16 mouse cellular contexts compared by ENCODE assay signal in the genomic region with DNA sequence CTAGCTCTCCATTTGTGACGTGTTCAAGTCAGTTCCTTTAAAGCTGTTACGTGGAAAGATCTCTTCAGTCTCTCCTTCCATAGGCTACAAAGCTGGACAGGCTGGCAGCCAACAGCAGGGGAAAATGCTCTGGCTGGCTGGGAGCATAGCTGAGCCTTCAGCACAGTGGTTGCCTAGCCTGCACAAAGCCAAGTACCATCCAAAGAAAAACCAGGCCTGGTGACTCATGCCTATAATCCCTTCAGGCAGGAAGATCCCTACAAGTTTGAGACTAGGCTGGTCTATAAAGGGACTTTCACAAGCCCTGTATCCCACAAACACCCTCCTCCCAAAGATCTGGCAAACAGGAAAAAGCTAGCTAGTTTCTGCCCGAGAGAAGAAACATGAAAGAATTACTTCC. TPM values are rescaled to one million over a fixed set of nuclear protein-coding genes. Genes with fewer than 3 reads are reported as not detected.
DNase-seq lines count a peak whose midpoint lies in the region; ATAC-seq lines count a peak whose summit lies in the region.
"Had no signal": no experiment of that assay in that cellular context is flagged by ENCODE, and none has a peak within 500 bp of the region (broad histone marks: within the 10 kb centered on the region; RNA-seq: fewer than 3 reads in every experiment).

No protein-coding gene starts in this region.

- no peak overlapping the region for H3K4me2 ChIP-seq in heart, embryonic 11.5 days

- H3K36me3 ChIP-seq in heart, embryonic 11.5 days (ENCODE audit: control insufficient read depth, insufficient read depth, low read length), result peaks cover 15% of the 10 kb centered on the region

- H3K4me1 ChIP-seq in heart, embryonic 11.5 days (ENCODE audit: control insufficient read depth, insufficient read depth, low read length), result peaks cover 5% of the 10 kb centered on the region

- H3K27ac ChIP-seq in heart, embryonic 11.5 days (ENCODE audit: low read depth, low read length), result no peak overlapping the region

- no peaks in the 10 kb centered on the region for H3K9me3 ChIP-seq in heart, embryonic 11.5 days (replicated peaks; ENCODE audit: control insufficient read depth, low read length)
- H3K9me3 ChIP-seq: G1E had no signal

- H3K4me3 ChIP-seq in heart, embryonic 11.5 days (ENCODE audit: low read depth, low read length), result no peak overlapping the region

- DNase-seq in adrenal gland, adult 2 months, result peak; percentile 41
- DNase-seq in adrenal gland, postnatal 14 days, result no peak
- DNase-seq in heart, postnatal 4 days, result peak; percentile 25
- DNase-seq in right cerebral cortex, adult 18-20 months, result peak; percentile 34
- no peak for DNase-seq in right cerebral cortex, postnatal 4 days
- DNase-seq in telencephalon, adult 2 months (ENCODE audit: low read depth, low spot score), result peak; percentile 61
- DNase-seq in urinary bladder, postnatal 36 days (ENCODE audit: low spot score in 2 of 2), result no peak
- DNase-seq: adrenal gland, adult 8-10 months; cerebellum, adult 8-10 months; gastrocnemius, postnatal 36 days; kidney, postnatal 25 days; spleen, adult 18-20 months; thymus, adult 18-20 months had no signal

- no peak overlapping the region for H3K9ac ChIP-seq in heart, embryonic 11.5 days (ENCODE audit: low read depth, low read length)

- no peak for ATAC-seq in heart, embryonic 11.5 days (replicated peaks; ENCODE audit: insufficient number of reproducible peaks, low FRiP score, low TSS enrichment)
- ATAC-seq: inflammation-experienced regulatory T-cells, adult 6 months had no signal

- 81% methylated on average over 3 of the region's 3 CpGs for WGBS in heart, embryonic 11.5 days (ENCODE audit: insufficient replicate concordance)

- H3K27me3 ChIP-seq in heart, embryonic 11.5 days (ENCODE audit: control insufficient read depth, insufficient read depth, low read length), result no peaks in the 10 kb centered on the region

RNA-seq across cellular contexts. Expression of a gene that starts 12.8 kb away (rescaled TPM):
- total RNA-seq in adrenal gland, adult 2 months (2021), result 10 to 100 TPM; 24.7 to 27.3 TPM
- polyA plus RNA-seq in adrenal gland, adult 2 months (2012; rRNA removed), result 15.0 and 16.2 TPM in 2 replicates
- 16.7 and 20.0 TPM in 2 replicates for total RNA-seq in adrenal gland, postnatal 14 days (2021)
- total RNA-seq in heart, postnatal 4 days (2021), result 10 to 100 TPM; 32.7 to 39.6 TPM
- polyA plus RNA-seq in heart, embryonic 11.5 days (2014; fragmentation: Nextera tagmentation; extraction: Ambion mirVana), result 74.0 and 76.4 TPM in 2 replicates

RNA-seq across cellular contexts. Expression of a gene that starts 13.0 kb away (rescaled TPM):
- 100 to 1,000 TPM; 225 TPM for total RNA-seq in adrenal gland, adult 2 months (2021)
- 64.1 and 67.5 TPM in 2 replicates for polyA plus RNA-seq in adrenal gland, adult 2 months (2012; rRNA removed)
- 150 and 199 TPM in 2 replicates for total RNA-seq in adrenal gland, postnatal 14 days (2021)
- total RNA-seq in heart, postnatal 4 days (2021), result 10 to 100 TPM; 70.3 to 73.3 TPM
- 29.3 and 32.3 TPM in 2 replicates for polyA plus RNA-seq in heart, embryonic 11.5 days (2014; fragmentation: Nextera tagmentation; extraction: Ambion mirVana)

RNA-seq across cellular contexts. Expression of a gene that starts 17.9 kb away (rescaled TPM):
- total RNA-seq in adrenal gland, adult 2 months (2021), result 10 to 100 TPM; 30.4 to 37.8 TPM
- polyA plus RNA-seq in adrenal gland, adult 2 months (2012; rRNA removed), result 19.5 and 21.4 TPM in 2 replicates
- 28.1 and 31.0 TPM in 2 replicates for total RNA-seq in adrenal gland, postnatal 14 days (2021)
- 10 to 100 TPM; 20.2 to 21.5 TPM for total RNA-seq in heart, postnatal 4 days (2021)
- 20.3 and 20.6 TPM in 2 replicates for polyA plus RNA-seq in heart, embryonic 11.5 days (2014; fragmentation: Nextera tagmentation; extraction: Ambion mirVana)

RNA-seq across cellular contexts. Expression of a gene that starts 47.2 kb away (rescaled TPM):
- 100 to 1,000 TPM; 102 to 108 TPM for total RNA-seq in adrenal gland, adult 2 months (2021)
- polyA plus RNA-seq in adrenal gland, adult 2 months (2012; rRNA removed), result 134 and 167 TPM in 2 replicates
- total RNA-seq in adrenal gland, postnatal 14 days (2021), result 90.7 and 95.0 TPM in 2 replicates
- total RNA-seq in heart, postnatal 4 days (2021), result 10 to 100 TPM; 52.5 to 55.3 TPM
- polyA plus RNA-seq in heart, embryonic 11.5 days (2014; fragmentation: Nextera tagmentation; extraction: Ambion mirVana), result 109 and 116 TPM in 2 replicates

RNA-seq across cellular contexts. Expression of a gene that starts 52.0 kb away (rescaled TPM):
- total RNA-seq in adrenal gland, adult 2 months (2021), result 1 to 10 TPM in 1 of 2 experiments, under 1 TPM in 1; 0.43 to 1.8 TPM
- polyA plus RNA-seq in adrenal gland, adult 2 months (2012; rRNA removed), result 0.49 and 0.57 TPM in 2 replicates
- 1.3 and 1.7 TPM in 2 replicates for total RNA-seq in adrenal gland, postnatal 14 days (2021)
- total RNA-seq in heart, postnatal 4 days (2021), result 1 to 10 TPM; 1.2 to 1.6 TPM
- 0.26 and 0.31 TPM in 2 replicates for polyA plus RNA-seq in heart, embryonic 11.5 days (2014; fragmentation: Nextera tagmentation; extraction: Ambion mirVana)
- polyA plus RNA-seq: inflammation-experienced regulatory T-cells, adult 6 months had no signal

Comparison
In these comparisons a context has a peak if more than half of its experiments do, and no peak if none do; other contexts are left out.
1. DNase-seq: peak in adrenal gland, adult 2 months (single experiment), heart, postnatal 4 days (single experiment), right cerebral cortex, adult 18-20 months (single experiment) and telencephalon, adult 2 months (single experiment); none in adrenal gland, postnatal 14 days (single experiment), right cerebral cortex, postnatal 4 days (single experiment) and urinary bladder, postnatal 36 days (0 of 2).